Mouse (Mus musculus): ENCODE data around the gene Zfp768. TPM values are rescaled to one million over a fixed set of nuclear protein-coding genes. Genes with fewer than 3 reads are reported as not detected.
A peak's percentile ranks its signal among the peaks of the same experiment; 100 is the strongest.
"Not testable (repeated sequence)": the region's sequence is repeated elsewhere in the genome, so short reads cannot be mapped to it uniquely, and the experiment has no call there.

The Zfp768 gene
- polyA plus RNA-seq, 1 experiment from 2014 or later: 17.3 TPM

- Histone ChIP-seq H3K4me3 (peak within 1 kb of the TSS; percentile 70), H3K36me3 (peaks cover 18% of the 10 kb centered on the region), H3K4me2 (peak within 1 kb of the TSS; percentile 74), H3K9ac (peak within 1 kb of the TSS; percentile 80), H3K27ac (peak within 1 kb of the TSS; percentile 78)
- 2% methylated on average over 49 of the region's 49 CpGs for WGBS
- not testable (repeated sequence) for H3K9me3 ChIP-seq; H3K4me1 ChIP-seq (replicated peaks); H3K27me3 ChIP-seq
- peak; percentile 91 for ATAC-seq (ENCODE audit: low FRiP score)
Observed at GRCm38 (mm10) chr7:127375271-127376245, 30.2 kb upstream of the Zfp768 start, which contains the start of gene Zfp747. TSS of gene Zfp747 (minus strand) at chr7:127376050.

- H3K27me3 ChIP-seq; ATAC-seq (ENCODE audit: low FRiP score); H3K4me1 ChIP-seq (replicated peaks); H3K9ac ChIP-seq; H3K4me2 ChIP-seq; H3K9me3 ChIP-seq; H3K4me3 ChIP-seq; H3K27ac ChIP-seq: not testable (repeated sequence)
- 83% methylated on average over 3 of the region's 3 CpGs for WGBS
- H3K36me3 ChIP-seq: peaks cover 18% of the 10 kb centered on the region
Observed at GRCm38 (mm10) chr7:127371870-127372269, 26.5 kb upstream of the Zfp768 start.

- Histone ChIP-seq H3K36me3 (peaks cover 18% of the 10 kb centered on the region), H3K4me1 (replicated peaks) (peaks cover 6% of the 10 kb centered on the region), H3K9ac (no peak overlapping the region), H3K27me3 (0 out of 2 replicates have a peak, but pooled peaks cover under 1% of the 10 kb centered on the region), H3K27ac (no peak overlapping the region), H3K9me3 (no peaks in the 10 kb centered on the region), H3K4me2 (no peak overlapping the region), H3K4me3 (no peak overlapping the region)
- WGBS: 89% methylated on average over 2 of the region's 2 CpGs
- ATAC-seq (ENCODE audit: low FRiP score): no peak
Observed at GRCm38 (mm10) chr7:127371213-127371612, 25.8 kb upstream of the Zfp768 start.

- Histone ChIP-seq H3K27ac (no peak overlapping the region), H3K27me3 (peaks cover 23% of the 10 kb centered on the region), H3K4me1 (replicated peaks) (peaks cover 10% of the 10 kb centered on the region), H3K9ac (no peak overlapping the region), H3K4me3 (no peak overlapping the region), H3K9me3 (no peaks in the 10 kb centered on the region), H3K4me2 (no peak overlapping the region), H3K36me3 (0 out of 2 replicates have a peak, but pooled peaks cover 2% of the 10 kb centered on the region)
- no peak for ATAC-seq (ENCODE audit: low FRiP score)
- WGBS: 91% methylated on average over 3 of the region's 3 CpGs
Observed at GRCm38 (mm10) chr7:127366249-127366648, 20.9 kb upstream of the Zfp768 start.

- H3K4me2 ChIP-seq: peak overlapping the region; percentile 76
- H3K36me3 ChIP-seq: no peaks in the 10 kb centered on the region
- no peaks in the 10 kb centered on the region for H3K9me3 ChIP-seq
- peak overlapping the region; percentile 42 for H3K4me3 ChIP-seq
- H3K4me1 ChIP-seq (replicated peaks): peaks cover 10% of the 10 kb centered on the region
- H3K9ac ChIP-seq: peak overlapping the region; percentile 73; the same call in 1 of the 2 replicates
- peaks cover 35% of the 10 kb centered on the region for H3K27me3 ChIP-seq
- WGBS: 55% methylated on average over 4 of the region's 4 CpGs
- H3K27ac ChIP-seq: no peak overlapping the region; the same call in 1 of the 2 replicates
- no peak for ATAC-seq (ENCODE audit: low FRiP score)
Observed at GRCm38 (mm10) chr7:127364166-127364565, 18.8 kb upstream of the Zfp768 start.

- peak overlapping the region; percentile 42 for H3K4me3 ChIP-seq
- H3K4me2 ChIP-seq: peak overlapping the region; percentile 76
- H3K9me3 ChIP-seq: no peaks in the 10 kb centered on the region
- H3K36me3 ChIP-seq: no peaks in the 10 kb centered on the region
- WGBS: under 1% methylated on average over 24 of the region's 24 CpGs
- H3K27ac ChIP-seq: peak overlapping the region; percentile 4; the same call in 1 of the 2 replicates
- ATAC-seq (ENCODE audit: low FRiP score): 0 out of 2 replicates have a peak, but pooled peaks have one; percentile 46
- H3K27me3 ChIP-seq: peaks cover 35% of the 10 kb centered on the region
- peaks cover 10% of the 10 kb centered on the region for H3K4me1 ChIP-seq (replicated peaks)
- H3K9ac ChIP-seq: peak overlapping the region; percentile 73
Observed at GRCm38 (mm10) chr7:127363475-127363921, 18.1 kb upstream of the Zfp768 start.

GRCm38 (mm10) chr7:127362418-127362817 lies 17.0 kb upstream of the Zfp768 start:
- not testable (repeated sequence) for H3K27ac ChIP-seq; H3K4me3 ChIP-seq; ATAC-seq (ENCODE audit: low FRiP score); H3K9me3 ChIP-seq; H3K36me3 ChIP-seq; H3K9ac ChIP-seq
- peaks cover 35% of the 10 kb centered on the region for H3K27me3 ChIP-seq
- H3K4me2 ChIP-seq: peak overlapping the region; percentile 34
- 14% methylated on average over 13 of the region's 13 CpGs for WGBS
- peaks cover 10% of the 10 kb centered on the region for H3K4me1 ChIP-seq (replicated peaks)

- peak overlapping the region; percentile 24; the same call in 1 of the 2 replicates for H3K9ac ChIP-seq
- H3K36me3 ChIP-seq: no peaks in the 10 kb centered on the region
- H3K4me1 ChIP-seq (replicated peaks): peaks cover 10% of the 10 kb centered on the region
- H3K4me2 ChIP-seq: no peak overlapping the region
- H3K27me3 ChIP-seq: peaks cover 40% of the 10 kb centered on the region
- H3K9me3 ChIP-seq: no peaks in the 10 kb centered on the region
- no peak for ATAC-seq (ENCODE audit: low FRiP score)
- H3K27ac ChIP-seq: no peak overlapping the region
- H3K4me3 ChIP-seq: no peak overlapping the region
- WGBS: 57% methylated on average over 12 of the region's 13 CpGs
Observed at GRCm38 (mm10) chr7:127361449-127361848, 16.1 kb upstream of the Zfp768 start.

- H3K27ac ChIP-seq: no peak overlapping the region
- 83% methylated on average over 4 of the region's 4 CpGs for WGBS
- no peak overlapping the region for H3K4me3 ChIP-seq
- peaks cover 36% of the 10 kb centered on the region for H3K27me3 ChIP-seq
- no peak overlapping the region for H3K4me2 ChIP-seq
- H3K9me3 ChIP-seq: no peaks in the 10 kb centered on the region
- ATAC-seq (ENCODE audit: low FRiP score): no peak
- peaks cover 10% of the 10 kb centered on the region for H3K4me1 ChIP-seq (replicated peaks)
- no peaks in the 10 kb centered on the region for H3K36me3 ChIP-seq
- H3K9ac ChIP-seq: no peak overlapping the region
Observed at GRCm38 (mm10) chr7:127360265-127360664, 14.9 kb upstream of the Zfp768 start.

GRCm38 (mm10) chr7:127358472-127358871 lies 13.1 kb upstream of the Zfp768 start:
- peaks cover 3% of the 10 kb centered on the region for H3K4me1 ChIP-seq (replicated peaks)
- ATAC-seq (ENCODE audit: low FRiP score): no peak
- H3K9ac ChIP-seq: no peak overlapping the region
- H3K9me3 ChIP-seq: no peaks in the 10 kb centered on the region
- whole genome bisulfite sequencing: 77% methylated on average over 4 of the region's 4 CpGs
- peaks cover 29% of the 10 kb centered on the region for H3K27me3 ChIP-seq
- no peak overlapping the region for H3K4me3 ChIP-seq
- no peak overlapping the region for H3K27ac ChIP-seq
- no peak overlapping the region for H3K4me2 ChIP-seq
- H3K36me3 ChIP-seq: no peaks in the 10 kb centered on the region

GRCm38 (mm10) chr7:127357871-127358270 lies 12.5 kb upstream of the Zfp768 start:
- 67% methylated on average over 2 of the region's 2 CpGs for WGBS
- ATAC-seq (ENCODE audit: low FRiP score): no peak
- no peaks in the 10 kb centered on the region for H3K36me3 ChIP-seq
- no peak overlapping the region for H3K4me2 ChIP-seq
- H3K27me3 ChIP-seq: peaks cover 29% of the 10 kb centered on the region
- H3K9me3 ChIP-seq: no peaks in the 10 kb centered on the region
- no peak overlapping the region for H3K9ac ChIP-seq
- H3K27ac ChIP-seq: no peak overlapping the region
- no peak overlapping the region for H3K4me3 ChIP-seq
- no peaks in the 10 kb centered on the region for H3K4me1 ChIP-seq (replicated peaks)

- H3K36me3 ChIP-seq: no peaks in the 10 kb centered on the region
- no peak overlapping the region for H3K4me2 ChIP-seq
- peaks cover 22% of the 10 kb centered on the region; the same call in 1 of the 2 replicates for H3K27me3 ChIP-seq
- H3K9me3 ChIP-seq: no peaks in the 10 kb centered on the region
- H3K4me3 ChIP-seq: no peak overlapping the region
- no peak for ATAC-seq (ENCODE audit: low FRiP score)
- H3K4me1 ChIP-seq (replicated peaks): no peaks in the 10 kb centered on the region
- H3K9ac ChIP-seq: no peak overlapping the region
- 64% methylated on average over 3 of the region's 3 CpGs for WGBS
- H3K27ac ChIP-seq: no peak overlapping the region
Observed at GRCm38 (mm10) chr7:127355796-127356195, 10.4 kb upstream of the Zfp768 start.

Measured in hindbrain, embryonic 13.5 days (tissue).